Mouse (Mus musculus): Measurements from ENCODE around the gene Slit1. TPM values are rescaled to one million over a fixed set of nuclear protein-coding genes. Genes with fewer than 3 reads are reported as not detected.

Slit1 gene
- total RNA-seq, 1 experiment from 2014 or later, result 0.05 TPM

- ATAC-seq (replicated peaks; ENCODE audit: low read depth, poor library complexity, severe bottlenecking), result no peak
Measured at GRCm38 (mm10) chr19:41613325-41614087, 130.0 kb downstream of the Slit1 start.

GRCm38 (mm10) chr19:41611683-41612082 lies 131.8 kb downstream of the Slit1 start:
- ATAC-seq (replicated peaks; ENCODE audit: low read depth, poor library complexity, severe bottlenecking), result no peak

GRCm38 (mm10) chr19:41606208-41606987 lies 137.1 kb downstream of the Slit1 start:
- no peak for ATAC-seq (replicated peaks; ENCODE audit: low read depth, poor library complexity, severe bottlenecking)

GRCm38 (mm10) chr19:41600647-41601046 lies 142.8 kb downstream of the Slit1 start:
- 0 out of 2 replicates have a peak, but pooled peaks have one; percentile 13 for ATAC-seq (replicated peaks; ENCODE audit: low read depth, poor library complexity, severe bottlenecking)

GRCm38 (mm10) chr19:41597170-41597894 lies 146.1 kb downstream of the Slit1 start:
- peak; percentile 90 for ATAC-seq (replicated peaks; ENCODE audit: low read depth, poor library complexity, severe bottlenecking)

- ATAC-seq (replicated peaks; ENCODE audit: low read depth, poor library complexity, severe bottlenecking), result no peak
Measured at GRCm38 (mm10) chr19:41591808-41592207, 151.7 kb downstream of the Slit1 start.

- no peak for ATAC-seq (replicated peaks; ENCODE audit: low read depth, poor library complexity, severe bottlenecking)
Measured at GRCm38 (mm10) chr19:41589681-41590080, 153.8 kb downstream of the Slit1 start.

GRCm38 (mm10) chr19:41589026-41589425 lies 154.4 kb downstream of the Slit1 start:
- no peak for ATAC-seq (replicated peaks; ENCODE audit: low read depth, poor library complexity, severe bottlenecking)

GRCm38 (mm10) chr19:41587431-41588222 lies 155.8 kb downstream of the Slit1 start:
- ATAC-seq (replicated peaks; ENCODE audit: low read depth, poor library complexity, severe bottlenecking), result no peak

- ATAC-seq (replicated peaks; ENCODE audit: low read depth, poor library complexity, severe bottlenecking), result no peak
Measured at GRCm38 (mm10) chr19:41586752-41587151, 156.7 kb downstream of the Slit1 start.

- no peak for ATAC-seq (replicated peaks; ENCODE audit: low read depth, poor library complexity, severe bottlenecking)
Measured at GRCm38 (mm10) chr19:41582918-41583514, 160.4 kb downstream of the Slit1 start.

GRCm38 (mm10) chr19:41581706-41582420 lies 161.6 kb downstream of the Slit1 start, which contains the start of gene Gm340:
TSS of gene Gm340 (plus strand) at chr19:41582370.
- no peak for ATAC-seq (replicated peaks; ENCODE audit: low read depth, poor library complexity, severe bottlenecking)

GRCm38 (mm10) chr19:41579311-41579920 lies 164.0 kb downstream of the Slit1 start:
- ATAC-seq (replicated peaks; ENCODE audit: low read depth, poor library complexity, severe bottlenecking), result no peak

- ATAC-seq (replicated peaks; ENCODE audit: low read depth, poor library complexity, severe bottlenecking), result no peak
Measured at GRCm38 (mm10) chr19:41577576-41577975, 165.9 kb downstream of the Slit1 start.

GRCm38 (mm10) chr19:41573700-41574099 lies 169.8 kb downstream of the Slit1 start:
- ATAC-seq (replicated peaks; ENCODE audit: low read depth, poor library complexity, severe bottlenecking), result no peak

GRCm38 (mm10) chr19:41568791-41569190 lies 174.7 kb downstream of the Slit1 start:
- ATAC-seq (replicated peaks; ENCODE audit: low read depth, poor library complexity, severe bottlenecking), result no peak

- ATAC-seq (replicated peaks; ENCODE audit: low read depth, poor library complexity, severe bottlenecking), result no peak
Measured at GRCm38 (mm10) chr19:41560856-41561255, 182.6 kb downstream of the Slit1 start.

GRCm38 (mm10) chr19:41558891-41559486 lies 184.5 kb downstream of the Slit1 start:
- no peak for ATAC-seq (replicated peaks; ENCODE audit: low read depth, poor library complexity, severe bottlenecking)
